Mouse (Mus musculus): ENCODE results near the gene Ccser1.

- TF ChIP-seq GATA1 (IDR thresholded peaks at IDR 0.05; ENCODE audit: low read length), result no peak
- TF ChIP-seq TAL1 (IDR thresholded peaks at IDR 0.05; ENCODE audit: low read length), result no peak
Observed at GRCm38 (mm10) chr6:61223563-61223962, 43.4 kb downstream of the Ccser1 start.
